Mouse (Mus musculus): ENCODE data around the gene Capn2.

The Capn2 gene

GRCm38 (mm10) chr1:182501815-182502405, 15.5 kb downstream of the Capn2 start:
- no peak for DNase-seq (ENCODE audit: low spot score in 2 of 2)

- no peak for DNase-seq (ENCODE audit: low spot score in 2 of 2)
Measured at GRCm38 (mm10) chr1:182500843-182501242, 16.6 kb downstream of the Capn2 start.

GRCm38 (mm10) chr1:182500224-182500623, 17.2 kb downstream of the Capn2 start:
- DNase-seq (ENCODE audit: low spot score in 2 of 2), result no peak

GRCm38 (mm10) chr1:182499443-182500089, 17.8 kb downstream of the Capn2 start:
- no peak for DNase-seq (ENCODE audit: low spot score in 2 of 2)

- DNase-seq (ENCODE audit: low spot score in 2 of 2), result no peak
Measured at GRCm38 (mm10) chr1:182497736-182498135, 19.7 kb downstream of the Capn2 start.

- no peak for DNase-seq (ENCODE audit: low spot score in 2 of 2)
Measured at GRCm38 (mm10) chr1:182496685-182497084, 20.7 kb downstream of the Capn2 start.

- no peak for DNase-seq (ENCODE audit: low spot score in 2 of 2)
Measured at GRCm38 (mm10) chr1:182494285-182495145, 22.9 kb downstream of the Capn2 start.

GRCm38 (mm10) chr1:182491839-182492238, 25.6 kb downstream of the Capn2 start:
- DNase-seq (ENCODE audit: low spot score in 2 of 2), result no peak

- DNase-seq (ENCODE audit: low spot score in 2 of 2), result no peak
Measured at GRCm38 (mm10) chr1:182490568-182490967, 26.8 kb downstream of the Capn2 start.

- DNase-seq (ENCODE audit: low spot score in 2 of 2), result peak; percentile 86 to 92
Measured at GRCm38 (mm10) chr1:182489803-182490452, 27.5 kb downstream of the Capn2 start.

- DNase-seq (ENCODE audit: low spot score in 2 of 2), result no peak
Measured at GRCm38 (mm10) chr1:182488503-182488902, 28.9 kb downstream of the Capn2 start.

- DNase-seq (ENCODE audit: low spot score in 2 of 2), result no peak
Measured at GRCm38 (mm10) chr1:182483910-182484274, 33.5 kb downstream of the Capn2 start.

- no peak for DNase-seq (ENCODE audit: low spot score in 2 of 2)
Measured at GRCm38 (mm10) chr1:182482991-182483909, 34.2 kb downstream of the Capn2 start.

- no peak for DNase-seq (ENCODE audit: low spot score in 2 of 2)
Measured at GRCm38 (mm10) chr1:182481646-182482295, 35.6 kb downstream of the Capn2 start.

- no peak for DNase-seq (ENCODE audit: low spot score in 2 of 2)
Measured at GRCm38 (mm10) chr1:182481138-182481537, 36.3 kb downstream of the Capn2 start.

- no peak for DNase-seq (ENCODE audit: low spot score in 2 of 2)
Measured at GRCm38 (mm10) chr1:182478935-182479334, 38.5 kb downstream of the Capn2 start.

- no peak for DNase-seq (ENCODE audit: low spot score in 2 of 2)
Measured at GRCm38 (mm10) chr1:182475005-182475796, 42.2 kb downstream of the Capn2 start.

- DNase-seq (ENCODE audit: low spot score in 2 of 2), result peak in 1 of 2 experiments; percentile 57
Measured at GRCm38 (mm10) chr1:182465978-182466377, 51.4 kb downstream of the Capn2 start.

- no peak for DNase-seq (ENCODE audit: low spot score in 2 of 2)
Measured at GRCm38 (mm10) chr1:182465309-182465708, 52.1 kb downstream of the Capn2 start.

GRCm38 (mm10) chr1:182461813-182462212, 55.6 kb downstream of the Capn2 start:
- peak in 1 of 2 experiments; percentile 55 for DNase-seq (ENCODE audit: low spot score in 2 of 2)

All from spleen, postnatal 4 days (tissue).